Mouse (Mus musculus) embryonic fibroblast, embryonic 13.5 days (primary cell): Measurements from ENCODE around the gene Ugt1a7c. TPM values are rescaled to one million over a fixed set of nuclear protein-coding genes. Genes with fewer than 3 reads are reported as not detected.

Experiments used
- H3K27ac ChIP-seq: 2 replicates; pipeline ENCODE4 v1.5.1; 2012; ENCODE audit warnings: low read length, control low read depth, inconsistent platforms; ENCODE audit not compliant: insufficient read depth
- H3K4me1 ChIP-seq: 2 replicates; pipeline ENCODE4 v1.6.1; 2011; ENCODE audit warnings: low read length; ENCODE audit not compliant: control insufficient read depth, insufficient read depth
- H3K4me3 ChIP-seq: 2 replicates; pipeline ENCODE4 v1.5.1; 2011; ENCODE audit warnings: mild to moderate bottlenecking, control low read depth, low read length; ENCODE audit not compliant: insufficient read depth
- CTCF ChIP-seq: IDR thresholded peaks from 2 replicates; pipeline ENCODE4 v1.5.1; 2011; ENCODE audit warnings: mild to moderate bottlenecking, control low read depth, low read length, moderate library complexity, borderline replicate concordance; ENCODE audit not compliant: insufficient read depth
- POLR2A ChIP-seq: IDR thresholded peaks from 2 replicates; pipeline ENCODE4 v1.6.1; 2011; ENCODE audit warnings: low read depth, mild to moderate bottlenecking, control low read depth, low read length, moderate library complexity
- polyA plus RNA-seq: library from polyadenylated mRNA; stranded (reverse); fragments of >200 nt; gene quantifications from 2 replicates; pipeline ENCODE4 v1.2.4, GENCODE M21; 2011; ENCODE audit warnings: low read depth; ENCODE audit not compliant: missing spikeins, insufficient read length

Gene Ugt1a7c
- polyA plus RNA-seq, 1 experiment = 8.0 TPM

- 0 out of 2 replicates have a peak, but pooled peaks cover under 1% of the 10 kb centered on the region for H3K4me1 ChIP-seq
- TF ChIP-seq CTCF (no peak), POLR2A (no peak)
- no peak overlapping the region for H3K27ac ChIP-seq
- no peak overlapping the region for H3K4me3 ChIP-seq
These were observed 173.2 kb downstream of the Ugt1a7c start for GRCm38 (mm10) chr1:88268070-88268469.

Other genes with a start within 250 kb of the Ugt1a7c start
- gene Dgkd, start 241.8 kb upstream of the Ugt1a7c start, polyA plus RNA-seq = 25.8 and 34.0 TPM in 2 replicates
- gene Usp40, start 86.5 kb upstream of the Ugt1a7c start, polyA plus RNA-seq = 40.6 and 44.4 TPM in 2 replicates
- not detected in 2 replicates for gene Ugt1a10, start 39.7 kb upstream of the Ugt1a7c start, polyA plus RNA-seq
- gene Ugt1a9, start 24.3 kb upstream of the Ugt1a7c start, polyA plus RNA-seq = not detected in 2 replicates
- gene Ugt1a8, start 7.2 kb upstream of the Ugt1a7c start, polyA plus RNA-seq = not detected in 2 replicates
- 0.58 and 1.8 TPM in 2 replicates for gene Ugt1a6b, start 8.2 kb downstream of the Ugt1a7c start, polyA plus RNA-seq
- gene Ugt1a6a, start 39.7 kb downstream of the Ugt1a7c start, polyA plus RNA-seq = 16.4 and 20.8 TPM in 2 replicates
- 0.39 TPM in 1 of 2 replicates, not detected in the other for gene Ugt1a5, start 71.0 kb downstream of the Ugt1a7c start, polyA plus RNA-seq
- gene Ugt1a2, start 105.5 kb downstream of the Ugt1a7c start, polyA plus RNA-seq = not detected in 2 replicates
- gene Dnajb3, start 110.7 kb downstream of the Ugt1a7c start, polyA plus RNA-seq = 3.0 and 3.9 TPM in 2 replicates
- gene Ugt1a1, start 116.9 kb downstream of the Ugt1a7c start, polyA plus RNA-seq = not detected in 2 replicates
- not detected in 2 replicates for gene Mroh2a, start 131.9 kb downstream of the Ugt1a7c start, polyA plus RNA-seq
- 106 and 122 TPM in 2 replicates for gene Hjurp, start 182.6 kb downstream of the Ugt1a7c start, polyA plus RNA-seq
- not detected in 2 replicates for gene Trpm8, start 182.6 kb downstream of the Ugt1a7c start, polyA plus RNA-seq